Mouse (Mus musculus) gastrocnemius, adult 18-20 months (tissue): ENCODE measurements around the gene Elk3. TPM values are rescaled to one million over a fixed set of nuclear protein-coding genes. Genes with fewer than 3 reads are reported as not detected.

ENCODE experiments used
- DNase-seq: peaks from one replicate; pipeline ENCODE4 v3.0.0; 2021; ENCODE audit warnings: low spot score
- total RNA-seq, 2 experiments: library from RNA; stranded (reverse); gene quantifications; 2 replicates each; pipeline ENCODE4 v1.2.3; 2021

Gene Elk3
- total RNA-seq, 2 experiments from 2014 or later, result 7.2 to 11.4 TPM

GRCm38 (mm10) chr10:93294547-93295219 is 16.3 kb downstream of the Elk3 start:
- DNase-seq, result no peak

GRCm38 (mm10) chr10:93293621-93294020 is 17.3 kb downstream of the Elk3 start:
- no peak for DNase-seq

GRCm38 (mm10) chr10:93291843-93292242 is 19.1 kb downstream of the Elk3 start:
- DNase-seq, result peak; percentile 87

DNA sequence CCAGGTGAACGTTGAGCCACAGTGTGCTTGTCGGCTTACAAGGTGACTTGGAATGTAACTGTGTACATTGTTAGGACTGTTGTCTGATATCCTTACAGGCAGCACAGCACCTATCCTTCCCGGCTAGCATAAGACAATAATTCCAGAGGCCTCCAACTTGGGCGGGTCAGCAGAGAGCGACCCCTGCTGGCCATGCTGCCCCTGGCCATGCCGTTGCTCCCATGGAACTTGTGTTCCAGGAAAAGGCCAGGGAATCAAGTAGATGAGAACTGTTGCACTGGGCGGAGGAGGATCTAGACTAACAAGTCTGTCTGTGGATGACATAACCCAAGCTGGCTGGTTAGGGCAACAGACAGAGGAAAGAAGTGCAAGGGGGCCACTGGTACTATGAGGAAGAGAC is 19.6 kb downstream of the Elk3 start:
- peak; percentile 47 for DNase-seq

DNA sequence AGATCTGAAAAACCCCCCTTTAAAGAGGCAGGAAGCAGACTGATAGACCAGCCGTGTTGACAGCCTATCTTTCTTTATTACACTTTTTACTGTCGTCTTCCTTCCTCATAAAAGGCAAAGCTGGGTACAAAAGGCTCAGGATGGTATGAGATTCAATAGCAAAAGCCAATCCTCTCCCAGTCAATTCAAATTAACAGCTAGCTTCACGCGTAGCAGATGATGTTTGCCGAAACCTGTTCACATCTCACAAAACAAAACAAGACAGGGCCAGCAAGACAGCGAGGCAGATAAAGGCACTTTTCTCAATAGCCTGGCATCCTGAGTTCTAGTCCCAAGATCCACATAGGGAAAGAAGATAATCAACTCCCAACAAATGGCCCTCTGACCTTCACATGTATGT is 21.5 kb downstream of the Elk3 start:
- no peak for DNase-seq

- no peak for DNase-seq
These were observed 22.6 kb downstream of the Elk3 start for GRCm38 (mm10) chr10:93288336-93288735.

- DNase-seq, result no peak
These were observed 23.3 kb downstream of the Elk3 start for GRCm38 (mm10) chr10:93287551-93288145.

DNA sequence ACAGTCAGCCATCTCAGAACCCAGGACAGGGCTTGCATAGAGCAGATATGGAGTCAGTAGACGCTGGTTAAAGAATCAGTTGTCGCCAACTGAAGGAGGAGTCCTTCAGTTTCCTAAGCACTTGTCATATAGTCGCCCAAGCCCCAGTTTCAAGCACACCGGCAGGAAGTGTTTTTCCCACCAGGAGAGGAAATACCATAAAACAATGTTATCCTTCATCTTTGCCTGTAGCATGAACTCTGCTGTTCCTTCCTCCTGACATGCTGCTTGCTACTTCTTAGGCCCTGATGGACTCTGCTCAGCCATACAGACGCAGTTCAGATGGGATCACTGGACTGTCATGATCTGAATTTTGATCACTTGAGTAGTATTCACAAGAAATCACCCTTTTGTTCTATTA is 25.4 kb downstream of the Elk3 start:
- no peak for DNase-seq

DNA sequence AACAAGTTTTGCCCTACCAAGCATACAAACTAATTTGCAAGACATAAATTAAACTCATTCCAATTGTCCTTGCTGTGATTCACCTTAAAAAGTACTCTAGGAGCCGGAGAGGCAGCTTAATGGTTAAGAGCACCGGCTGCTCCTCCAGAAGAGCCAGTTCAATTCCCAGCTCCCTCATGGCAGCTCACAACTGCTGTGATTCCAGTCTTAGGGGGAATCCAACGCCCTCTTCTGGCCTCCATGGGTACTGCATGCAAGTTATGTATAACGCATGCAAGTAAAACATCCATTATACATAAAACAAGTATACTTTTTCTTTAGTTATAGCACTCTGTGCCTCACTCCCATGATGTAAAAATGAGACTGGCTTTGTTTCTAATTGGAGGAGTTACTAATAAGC is 27.7 kb downstream of the Elk3 start:
- DNase-seq, result no peak

DNA sequence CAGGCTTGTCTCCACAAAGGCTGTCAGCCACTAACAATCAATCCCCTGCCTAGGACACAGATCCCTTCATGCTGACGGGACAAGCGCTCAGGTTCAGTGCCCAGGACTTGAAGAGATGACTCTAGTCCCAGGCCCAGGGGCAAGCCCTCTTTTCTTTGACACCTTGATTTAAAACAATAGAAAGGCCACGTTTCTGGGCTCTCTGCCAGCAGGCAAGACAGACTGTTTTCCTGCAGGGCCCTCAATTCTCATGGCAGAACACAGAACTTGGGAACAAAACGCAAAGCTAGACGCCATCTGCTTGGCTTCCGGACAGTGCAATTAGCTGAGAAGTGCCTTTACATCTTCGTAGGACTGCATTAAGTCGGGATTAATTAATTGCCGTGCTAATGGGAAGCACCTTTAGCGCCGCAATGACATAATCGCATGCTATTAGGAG is 28.4 kb downstream of the Elk3 start:
- peak; percentile 33 for DNase-seq

DNA sequence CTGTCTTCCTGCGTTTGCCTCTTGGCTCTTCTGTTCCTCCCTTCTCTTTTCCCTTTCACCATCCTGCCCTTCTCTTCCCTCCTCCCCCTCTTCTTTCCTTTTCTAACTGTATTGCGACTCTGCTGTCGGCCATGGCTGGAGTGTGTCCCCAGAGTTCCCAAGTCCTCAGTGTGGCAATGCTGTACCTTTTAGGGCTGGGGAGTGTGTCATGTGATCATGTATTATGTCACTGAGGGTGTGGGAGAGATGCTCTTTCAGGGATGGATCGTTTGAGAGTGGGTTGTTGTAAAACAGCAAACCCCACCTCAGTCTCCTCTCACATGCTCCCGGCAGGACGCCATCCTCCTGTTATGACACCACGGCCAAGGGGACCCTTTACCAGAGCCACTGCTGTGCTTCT is 29.8 kb downstream of the Elk3 start:
- no peak for DNase-seq

DNA sequence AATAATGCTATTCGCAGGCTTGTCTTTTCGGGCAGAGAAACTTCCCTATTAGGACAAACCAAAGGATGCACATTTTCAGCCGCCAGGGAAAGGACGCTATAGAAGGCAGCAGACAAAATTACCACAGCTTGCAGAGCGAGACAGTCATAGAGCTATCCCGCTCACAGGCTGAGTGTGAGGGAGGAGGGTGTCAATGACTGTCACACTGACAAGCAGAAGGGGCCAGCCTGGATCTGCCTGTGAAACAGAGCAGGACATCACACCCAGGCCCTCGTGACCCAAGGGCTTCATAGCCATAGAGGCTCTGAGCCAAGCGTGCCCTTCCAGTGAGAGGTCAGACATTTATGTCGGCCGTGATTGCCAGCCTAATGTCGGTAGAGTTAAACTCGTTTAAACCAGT is 30.3 kb downstream of the Elk3 start:
- DNase-seq, result no peak

GRCm38 (mm10) chr10:93279062-93279461 is 31.9 kb downstream of the Elk3 start:
- no peak for DNase-seq

- no peak for DNase-seq
These were observed 32.6 kb downstream of the Elk3 start for GRCm38 (mm10) chr10:93278361-93278760.

- no peak for DNase-seq
These were observed 34.1 kb downstream of the Elk3 start for GRCm38 (mm10) chr10:93276857-93277256.

DNA sequence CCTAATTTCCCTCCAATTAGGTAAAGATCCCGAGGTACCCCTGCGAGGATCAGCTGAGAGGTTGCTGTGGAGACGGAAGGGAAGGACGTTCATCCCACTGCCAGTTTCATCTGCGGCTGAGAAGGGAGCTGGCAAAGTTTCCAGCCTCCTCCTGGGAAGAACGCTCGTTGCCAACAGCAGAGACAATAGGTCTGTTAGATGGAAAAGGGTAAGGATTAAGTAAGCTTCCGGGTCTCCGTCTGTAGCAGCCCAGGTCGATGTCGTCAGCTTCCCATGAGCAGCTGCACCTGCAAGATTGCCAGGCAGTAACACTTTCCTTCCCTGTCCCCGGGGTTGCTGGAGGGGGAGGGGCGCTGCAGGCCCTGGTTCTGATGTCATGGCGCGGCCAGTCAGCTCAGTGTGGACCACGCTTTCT is 34.6 kb downstream of the Elk3 start:
- peak; percentile 39 for DNase-seq

GRCm38 (mm10) chr10:93275212-93276136 is 35.5 kb downstream of the Elk3 start:
- no peak for DNase-seq

- no peak for DNase-seq
These were observed 36.6 kb downstream of the Elk3 start for GRCm38 (mm10) chr10:93274277-93274696.

GRCm38 (mm10) chr10:93272986-93273982 is 37.7 kb downstream of the Elk3 start:
- DNase-seq, result no peak

DNA sequence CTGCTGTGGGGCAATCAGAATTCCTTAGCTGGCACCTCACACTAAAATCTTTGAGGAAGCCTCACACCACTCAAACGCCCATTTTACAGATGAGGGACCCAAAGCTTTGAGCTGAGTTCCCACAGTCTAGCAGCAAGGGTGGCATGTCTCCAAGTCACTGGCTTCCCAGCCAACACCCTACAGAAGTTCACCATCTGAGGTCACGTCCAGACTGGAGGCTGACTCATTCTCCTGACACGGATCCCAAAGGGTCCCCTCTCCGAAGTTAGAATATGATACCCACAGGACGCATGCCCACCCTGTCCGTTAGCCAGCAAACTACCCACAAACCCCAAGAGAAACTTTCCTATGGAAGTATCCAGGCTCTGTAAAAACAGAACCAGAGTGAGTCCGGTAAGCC is 39.1 kb downstream of the Elk3 start:
- DNase-seq, result no peak

- DNase-seq, result no peak
These were observed 40.0 kb downstream of the Elk3 start for GRCm38 (mm10) chr10:93270889-93271460.
